Mouse (Mus musculus) intestine, postnatal 0 days (tissue): Measurements from ENCODE around the gene Gna11. TPM values are rescaled to one million over a fixed set of nuclear protein-coding genes. Genes with fewer than 3 reads are reported as not detected.

ENCODE experiments used
- ATAC-seq: fragments of 200-750 bp; cut with Nextera tagmentation; 2 replicates; pipeline ENCODE4 v1.8.0; 2017; ENCODE audit warnings: mild to moderate bottlenecking, moderate TSS enrichment, moderate library complexity
- H3K27ac ChIP-seq: fragments of 300-500 bp; sonication (generic); 2 replicates; pipeline ENCODE4 v1.5.1; 2014; ENCODE audit warnings: mild to moderate bottlenecking, low read depth, low read length, moderate library complexity
- H3K27me3 ChIP-seq: fragments of 300-500 bp; sonication (generic); replicated peaks from 2 replicates; pipeline ENCODE4 v1.6.1; 2014; ENCODE audit warnings: low read length, mixed read lengths; ENCODE audit not compliant: control insufficient read depth, insufficient read depth
- H3K36me3 ChIP-seq: fragments of 300-500 bp; sonication (generic); 2 replicates; pipeline ENCODE4 v1.6.1; 2014; ENCODE audit warnings: mild to moderate bottlenecking, moderate library complexity; ENCODE audit not compliant: control insufficient read depth, insufficient read depth
- H3K4me1 ChIP-seq: fragments of 300-500 bp; sonication (generic); replicated peaks from 2 replicates; pipeline ENCODE4 v1.6.1; 2014; ENCODE audit warnings: antibody characterized with exemption, low read length, mixed read lengths; ENCODE audit not compliant: control insufficient read depth, insufficient read depth
- H3K4me2 ChIP-seq: fragments of 300-500 bp; sonication (generic); replicated peaks from 2 replicates; pipeline ENCODE4 v1.6.1; 2014; ENCODE audit warnings: low read depth, mild to moderate bottlenecking, moderate library complexity
- H3K4me3 ChIP-seq: fragments of 300-500 bp; sonication (generic); 2 replicates; pipeline ENCODE4 v1.5.1; 2014; ENCODE audit warnings: low read depth, low read length
- H3K9ac ChIP-seq: fragments of 300-500 bp; sonication (generic); 2 replicates; pipeline ENCODE4 v1.6.1; 2014; ENCODE audit warnings: mild to moderate bottlenecking, low read depth, low read length
- H3K9me3 ChIP-seq: fragments of 300-500 bp; sonication (generic); 2 replicates; pipeline ENCODE4 v1.6.1; 2016; ENCODE audit warnings: mixed run types; ENCODE audit not compliant: control insufficient read depth
- CTCF ChIP-seq: sonication (generic); IDR thresholded peaks from 2 replicates; pipeline ENCODE4 v1.5.1; 2016; ENCODE audit warnings: low read depth, mild to moderate bottlenecking, control low read depth, antibody characterized with exemption, moderate library complexity
- WGBS: fragments of 180-500 bp; shearing (Covaris S2); extraction: QIAGEN DNeasy Blood & Tissue Kit; methylation state at CpG from one replicate; pipeline ENCODE4 v1.1.7; 2014; 5-methylcytosine and 5-hydroxymethylcytosine counted together
- microRNA-seq: library from miRNA; unstranded; fragments of <30 nt; microRNA quantifications from one replicate; pipeline ENCODE4, GENCODE M21; 2016
- polyA plus RNA-seq: library from polyadenylated mRNA; unstranded; fragments of >200 nt; fragmentation: Nextera tagmentation; extraction: Ambion mirVana; gene quantifications from 2 replicates; pipeline ENCODE4 v1.2.1, GENCODE M21; 2015

The Gna11 gene
- polyA plus RNA-seq, 1 experiment from 2014 or later, result 188 TPM

DNA sequence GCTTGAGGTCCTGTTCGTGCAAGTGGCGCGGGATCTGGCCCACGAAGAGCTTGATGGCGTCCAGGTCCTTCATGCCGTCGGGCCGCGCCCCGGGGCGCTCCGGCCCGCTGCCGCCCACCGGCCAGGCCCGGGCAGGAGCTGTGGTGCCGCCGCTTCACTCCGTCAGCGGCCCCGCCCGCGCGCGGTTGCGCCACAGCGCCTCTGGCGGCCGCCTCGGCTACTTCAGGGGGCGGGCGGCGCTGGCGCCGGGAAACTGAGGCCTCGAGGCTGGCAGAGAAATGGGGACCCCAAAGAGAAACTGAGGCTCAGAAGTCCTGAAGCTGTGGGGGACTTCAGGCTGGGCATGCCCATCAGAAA is 62.5 kb downstream of the Gna11 start, which contains the start of gene Celf5:
TSS of gene Celf5 (minus strand) at position 177 of the 357 bp plus-strand sequence.
- H3K36me3 ChIP-seq, result peaks cover 17% of the 10 kb centered on the region
- H3K27me3 ChIP-seq, result peaks cover 29% of the 10 kb centered on the region
- H3K4me1 ChIP-seq, result no peaks in the 10 kb centered on the region
- H3K4me3 ChIP-seq, result peak within 1 kb of the TSS; percentile 41
- under 1% methylated on average over 36 of the region's 36 CpGs for WGBS
- H3K9ac ChIP-seq, result peak within 1 kb of the TSS; percentile 40
- TF ChIP-seq CTCF, result peak; percentile 80
- no peaks in the 10 kb centered on the region for H3K9me3 ChIP-seq
- ATAC-seq, result peak; percentile 32; the same call in 1 of the 2 replicates
- H3K27ac ChIP-seq, result no peak within 1 kb of the TSS
- H3K4me2 ChIP-seq, result peak within 1 kb of the TSS; percentile 81

DNA sequence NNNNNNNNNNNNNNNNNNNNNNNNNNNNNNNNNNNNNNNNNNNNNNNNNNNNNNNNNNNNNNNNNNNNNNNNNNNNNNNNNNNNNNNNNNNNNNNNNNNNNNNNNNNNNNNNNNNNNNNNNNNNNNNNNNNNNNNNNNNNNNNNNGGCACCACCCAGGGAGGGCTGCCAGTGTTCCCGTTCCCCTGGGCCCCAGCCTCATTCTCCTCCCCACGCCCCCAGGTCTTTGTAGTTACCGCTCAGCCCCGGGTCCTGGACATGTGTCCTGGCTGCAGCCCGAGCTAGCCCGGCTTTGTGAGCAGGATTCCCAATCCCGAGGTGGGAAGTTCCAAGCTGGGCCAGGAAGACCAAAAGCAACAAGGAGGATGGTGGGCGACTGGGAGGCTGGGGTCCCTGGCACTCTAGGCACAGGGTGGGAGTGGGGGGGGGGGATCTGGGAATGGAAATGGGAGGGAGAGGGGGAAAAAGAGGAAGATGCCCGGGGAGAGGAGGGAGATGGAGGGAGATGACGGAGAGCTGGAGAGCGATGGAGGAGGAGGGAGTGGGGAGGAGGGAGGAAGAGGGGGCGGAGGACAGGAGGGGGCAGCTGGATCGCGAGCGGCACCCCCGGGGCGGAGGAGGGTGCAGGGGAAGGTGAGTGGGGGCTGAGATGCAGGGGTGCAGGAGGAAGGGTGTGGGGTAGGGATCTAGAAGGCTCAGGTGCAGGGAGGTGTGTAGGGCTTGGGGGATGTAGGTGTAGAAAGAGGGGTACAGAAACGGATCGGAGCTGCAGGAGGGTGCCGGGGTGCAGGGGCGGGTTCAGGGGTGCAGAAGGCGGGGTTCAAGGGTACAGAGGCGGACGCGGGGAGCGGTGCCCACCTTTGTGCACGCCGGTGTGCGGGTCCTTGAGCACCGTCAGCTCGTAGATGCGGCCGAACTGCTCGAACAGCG is 63.1 kb downstream of the Gna11 start:
- TF ChIP-seq CTCF, result no peak
- ATAC-seq, result 0 out of 2 replicates have a peak, but pooled peaks have one; percentile 5
- 4% methylated on average over 34 of the region's 35 CpGs for WGBS

More for the DNA sequence above, 63.1 kb downstream of the Gna11 start:
- Histone ChIP-seq H3K9ac (peak overlapping the region; percentile 40), H3K27ac (no peak overlapping the region), H3K9me3 (no peaks in the 10 kb centered on the region), H3K4me2 (peak overlapping the region; percentile 81), H3K36me3 (peaks cover 10% of the 10 kb centered on the region), H3K27me3 (peaks cover 36% of the 10 kb centered on the region), H3K4me3 (peak overlapping the region; percentile 41), H3K4me1 (no peaks in the 10 kb centered on the region)

Small RNA genes lying within 50 kb of the gene (microRNA-seq; reads per million reads assigned to microRNA genes)
- not detected for gene Gm25595

Other genes with a start within 250 kb of the Gna11 start
- 14.7 and 15.0 TPM in 2 replicates for gene Cactin, start 224.1 kb downstream of the Gna11 start, polyA plus RNA-seq
- 9.8 and 10.7 TPM in 2 replicates for gene Tbxa2r, start 216.5 kb downstream of the Gna11 start, polyA plus RNA-seq
- 0.04 and 0.08 TPM in 2 replicates for gene Gipc3, start 201.9 kb downstream of the Gna11 start, polyA plus RNA-seq
- 99.8 and 111 TPM in 2 replicates for gene Hmg20b, start 194.7 kb downstream of the Gna11 start, polyA plus RNA-seq
- gene Mfsd12, start 187.7 kb downstream of the Gna11 start, polyA plus RNA-seq, result 29.6 and 32.8 TPM in 2 replicates
- 0.85 and 1.5 TPM in 2 replicates for gene 4930404N11Rik, start 179.4 kb downstream of the Gna11 start, polyA plus RNA-seq
- 40.8 and 45.2 TPM in 2 replicates for gene Fzr1, start 166.7 kb downstream of the Gna11 start, polyA plus RNA-seq
- 54.0 and 59.4 TPM in 2 replicates for gene Dohh, start 160.8 kb downstream of the Gna11 start, polyA plus RNA-seq
- 0.76 and 1.1 TPM in 2 replicates for gene Gm48551, start 160.7 kb downstream of the Gna11 start, polyA plus RNA-seq
- 0.31 TPM in 1 of 2 replicates, not detected in the other for gene Gm48552, start 156.2 kb downstream of the Gna11 start, polyA plus RNA-seq
- gene Smim24, start 152.1 kb downstream of the Gna11 start, polyA plus RNA-seq, result 1,233 and 1,333 TPM in 2 replicates
- gene Nfic, start 89.6 kb downstream of the Gna11 start, polyA plus RNA-seq, result 29.2 and 35.1 TPM in 2 replicates
- 0.76 and 1.0 TPM in 2 replicates for gene Celf5, start 62.5 kb downstream of the Gna11 start, polyA plus RNA-seq
- 58.6 and 61.1 TPM in 2 replicates for gene Ncln, start 48.8 kb downstream of the Gna11 start, polyA plus RNA-seq
- gene S1pr4, start 45.1 kb downstream of the Gna11 start, polyA plus RNA-seq, result 0.50 and 0.74 TPM in 2 replicates
- gene Gna15, start 21.0 kb downstream of the Gna11 start, polyA plus RNA-seq, result 0.64 and 0.78 TPM in 2 replicates
- gene Aes, start 14.3 kb upstream of the Gna11 start, polyA plus RNA-seq, result 528 and 536 TPM in 2 replicates
- gene Tle2, start 29.4 kb upstream of the Gna11 start, polyA plus RNA-seq, result 3.0 and 5.2 TPM in 2 replicates
- gene Tle6, start 55.9 kb upstream of the Gna11 start, polyA plus RNA-seq, result 3.9 and 4.2 TPM in 2 replicates
- 0.18 and 0.20 TPM in 2 replicates for gene BC025920, start 61.1 kb upstream of the Gna11 start, polyA plus RNA-seq
- gene Sirt6, start 82.6 kb upstream of the Gna11 start, polyA plus RNA-seq, result 13.5 and 13.9 TPM in 2 replicates
- gene Ankrd24, start 83.3 kb upstream of the Gna11 start, polyA plus RNA-seq, result 3.5 and 4.2 TPM in 2 replicates
- 1.6 TPM in 2 replicates for gene Gm10778, start 103.9 kb upstream of the Gna11 start, polyA plus RNA-seq
- 4.4 and 7.8 TPM in 2 replicates for gene Zfp433, start 159.6 kb upstream of the Gna11 start, polyA plus RNA-seq
- 1.0 and 1.4 TPM in 2 replicates for gene Gm3055, start 226.0 kb upstream of the Gna11 start, polyA plus RNA-seq